Mouse (Mus musculus) stomach, embryonic 14.5 days (tissue): Measurements from ENCODE around the gene Ttll11. TPM values are rescaled to one million over a fixed set of nuclear protein-coding genes. Genes with fewer than 3 reads are reported as not detected.

ENCODE experiments used
- ATAC-seq: fragments of 200-750 bp; cut with Nextera tagmentation; 2 replicates; pipeline ENCODE4 v1.8.0; 2017; ENCODE audit warnings: low read depth, moderate TSS enrichment; ENCODE audit not compliant: insufficient number of reproducible peaks, insufficient read depth, low FRiP score
- H3K27ac ChIP-seq: fragments of 300-500 bp; sonication (generic); 2 replicates; pipeline ENCODE4 v1.5.1; 2014; ENCODE audit warnings: mild to moderate bottlenecking, low read length, moderate library complexity, mixed read lengths
- H3K27me3 ChIP-seq: fragments of 300-500 bp; sonication (generic); 2 replicates; pipeline ENCODE4 v1.6.1; 2014; ENCODE audit warnings: low read length, control low read depth, mixed read lengths; ENCODE audit not compliant: control insufficient read depth, insufficient read depth
- H3K36me3 ChIP-seq: fragments of 300-500 bp; sonication (generic); 2 replicates; pipeline ENCODE4 v1.6.1; 2014; ENCODE audit warnings: mild to moderate bottlenecking, control low read depth, low read length, moderate library complexity, mixed read lengths; ENCODE audit not compliant: control insufficient read depth, insufficient read depth
- H3K4me1 ChIP-seq: fragments of 300-500 bp; sonication (generic); 2 replicates; pipeline ENCODE4 v1.6.1; 2014; ENCODE audit warnings: low read length, control low read depth, mixed read lengths; ENCODE audit not compliant: control insufficient read depth, insufficient read depth
- H3K4me2 ChIP-seq: fragments of 300-500 bp; sonication (generic); replicated peaks from 2 replicates; pipeline ENCODE4 v1.6.1; 2014; ENCODE audit warnings: low read depth, low read length, control low read depth
- H3K4me3 ChIP-seq: fragments of 300-500 bp; sonication (generic); 2 replicates; pipeline ENCODE4 v1.5.1; 2014; ENCODE audit warnings: low read depth, low read length, control low read depth
- H3K9ac ChIP-seq: fragments of 300-500 bp; sonication (generic); replicated peaks from 2 replicates; pipeline ENCODE4 v1.6.1; 2014; ENCODE audit warnings: low read depth, mild to moderate bottlenecking, control low read depth, low read length, moderate library complexity, mixed read lengths
- H3K9me3 ChIP-seq: fragments of 300-500 bp; sonication (generic); 2 replicates; pipeline ENCODE4 v1.6.1; 2016; ENCODE audit warnings: low read depth, low read length, control low read depth; ENCODE audit not compliant: control insufficient read depth
- WGBS: fragments of 180-500 bp; shearing (Covaris S2); extraction: QIAGEN DNeasy Blood & Tissue Kit; methylation state at CpG from one replicate; pipeline ENCODE4 v1.1.7; 2014; 5-methylcytosine and 5-hydroxymethylcytosine counted together
- polyA plus RNA-seq: library from polyadenylated mRNA; unstranded; fragments of >200 nt; fragmentation: Nextera tagmentation; extraction: Ambion mirVana; gene quantifications from 2 replicates; pipeline ENCODE4 v1.2.1, GENCODE M21; 2014

Gene Ttll11
- polyA plus RNA-seq, 1 experiment from 2014 or later: 0.41 TPM

DNA sequence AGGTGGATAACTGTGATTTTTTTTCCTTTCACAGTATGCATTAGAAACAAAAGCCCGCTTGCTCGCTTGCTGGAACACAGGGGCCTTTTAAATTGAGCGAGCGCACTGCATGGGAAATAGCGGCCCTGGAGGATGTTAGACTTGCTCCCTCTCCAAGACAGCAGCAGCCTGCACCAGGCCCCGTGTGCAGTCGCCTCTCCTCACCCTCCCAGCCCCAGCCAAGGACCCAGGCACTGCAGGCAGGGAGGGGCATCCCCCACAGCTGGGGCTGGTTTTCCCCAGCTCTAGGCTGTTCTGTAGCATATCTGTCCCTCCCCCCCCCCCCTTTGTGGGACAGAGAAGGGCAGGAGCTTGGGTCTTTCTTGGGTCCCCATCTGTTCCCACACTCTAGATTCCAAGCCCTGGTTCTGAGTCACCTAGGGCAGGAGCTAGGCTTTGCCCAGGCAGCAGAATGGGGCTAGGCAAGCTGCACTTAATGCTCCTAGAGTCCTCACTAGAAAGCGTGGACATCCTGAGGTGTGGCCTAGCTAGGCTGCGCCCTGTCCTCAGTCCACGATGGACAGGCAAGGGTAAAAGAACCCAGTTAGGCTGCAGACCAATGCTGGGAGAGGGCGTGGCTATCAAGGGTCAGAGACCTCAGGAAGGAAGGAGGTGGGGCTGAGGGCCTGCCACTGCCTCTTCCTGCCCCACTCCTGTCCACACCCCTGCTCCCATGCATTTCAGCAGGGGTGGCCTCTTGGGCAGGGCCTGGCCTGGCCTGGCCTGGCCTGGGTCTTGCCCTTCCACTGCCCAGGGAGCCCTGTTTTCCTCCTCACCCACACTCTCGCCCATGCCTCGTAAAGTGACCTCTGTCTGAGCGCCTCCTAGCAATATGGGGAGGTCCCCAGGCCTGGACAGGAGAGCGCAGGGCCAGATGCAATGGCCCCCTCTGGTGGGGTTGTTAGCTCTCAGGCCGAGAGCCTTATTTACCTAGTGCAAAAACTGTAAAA is 250.3 kb downstream of the Ttll11 start:
- Histone ChIP-seq H3K9me3 (no peaks in the 10 kb centered on the region), H3K9ac (no peak overlapping the region), H3K27me3 (no peaks in the 10 kb centered on the region), H3K27ac (0 out of 2 replicates have a peak overlapping the region, but pooled peaks have one; percentile 33), H3K4me1 (0 out of 2 replicates have a peak, but pooled peaks cover 14% of the 10 kb centered on the region), H3K36me3 (peaks cover 49% of the 10 kb centered on the region), H3K4me3 (no peak overlapping the region), H3K4me2 (no peak overlapping the region)
- WGBS: 41% methylated on average over 16 of the region's 16 CpGs
- peak; percentile 62 for ATAC-seq

DNA sequence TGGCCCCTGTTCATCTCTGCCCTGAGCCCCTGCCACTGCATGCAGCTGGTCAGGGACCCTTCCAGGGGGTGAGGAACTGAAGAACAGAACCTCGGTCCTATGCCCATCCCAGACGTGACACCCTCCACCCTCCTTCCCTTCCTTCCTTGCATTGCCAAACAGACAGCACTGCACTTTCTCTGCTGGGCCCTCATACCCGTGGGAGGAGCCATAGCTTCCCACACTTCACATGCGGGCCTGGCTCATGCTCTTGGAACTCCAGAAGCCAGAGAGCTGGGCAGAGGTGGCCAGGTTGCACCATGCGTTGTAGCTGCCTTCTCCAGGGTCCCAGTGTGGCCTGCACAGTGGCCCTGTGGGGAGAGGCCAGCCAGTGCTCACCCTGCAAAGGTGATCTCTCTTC is 251.1 kb downstream of the Ttll11 start:
- no peaks in the 10 kb centered on the region for H3K9me3 ChIP-seq
- H3K4me2 ChIP-seq: no peak overlapping the region
- no peak for ATAC-seq
- peaks cover 51% of the 10 kb centered on the region for H3K36me3 ChIP-seq
- H3K27me3 ChIP-seq: no peaks in the 10 kb centered on the region
- 49% methylated on average over 5 of the region's 5 CpGs for WGBS
- H3K4me1 ChIP-seq: 0 out of 2 replicates have a peak, but pooled peaks cover 14% of the 10 kb centered on the region
- H3K4me3 ChIP-seq: no peak overlapping the region
- no peak overlapping the region for H3K9ac ChIP-seq
- H3K27ac ChIP-seq: 0 out of 2 replicates have a peak overlapping the region, but pooled peaks have one; percentile 33

DNA sequence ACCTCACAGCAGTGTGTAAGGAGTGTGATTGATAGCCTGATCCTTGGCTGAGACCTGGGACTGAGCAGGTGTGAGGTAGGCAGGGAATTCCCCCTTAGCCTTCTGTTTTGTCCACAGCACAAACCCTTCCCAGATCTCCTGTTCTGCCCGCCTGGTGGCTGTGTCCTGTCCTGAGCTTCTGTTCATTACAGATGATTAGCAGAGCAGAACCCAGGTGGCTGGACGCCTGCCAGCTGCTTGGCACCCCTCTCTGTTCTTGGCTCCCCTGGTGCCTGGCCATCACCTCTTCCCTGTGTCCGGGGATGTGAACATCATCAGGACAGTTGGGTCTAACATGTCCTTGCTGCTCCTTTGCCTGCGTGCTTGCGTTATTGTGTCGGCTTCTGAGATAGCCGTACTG is 256.0 kb downstream of the Ttll11 start:
- Histone ChIP-seq H3K4me3 (no peak overlapping the region), H3K4me2 (no peak overlapping the region), H3K9me3 (no peaks in the 10 kb centered on the region), H3K9ac (no peak overlapping the region), H3K4me1 (0 out of 2 replicates have a peak, but pooled peaks cover 6% of the 10 kb centered on the region), H3K27me3 (no peaks in the 10 kb centered on the region), H3K36me3 (peaks cover 77% of the 10 kb centered on the region), H3K27ac (no peak overlapping the region)
- 90% methylated on average over 7 of the region's 7 CpGs for WGBS
- no peak for ATAC-seq

DNA sequence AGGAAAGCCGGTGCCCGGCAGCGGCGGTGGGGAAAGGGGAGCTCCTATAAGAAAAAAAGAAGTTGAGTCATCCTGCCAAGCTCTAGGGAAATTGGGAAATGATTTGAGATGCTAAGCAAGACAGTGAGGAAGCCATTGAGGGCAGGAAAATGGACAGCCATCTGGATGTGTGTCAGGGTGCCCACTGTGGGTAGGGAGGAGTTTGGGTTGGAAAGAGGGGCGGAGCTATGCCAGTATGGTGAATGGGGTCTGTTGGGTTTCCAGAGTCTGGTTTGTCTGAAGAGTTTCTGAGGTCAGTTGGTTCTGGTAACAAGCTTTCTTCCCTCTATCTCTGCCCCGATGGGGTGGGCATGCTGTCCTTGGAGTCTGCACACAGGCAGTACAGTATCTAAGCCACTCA is 256.4 kb downstream of the Ttll11 start:
- H3K36me3 ChIP-seq: peaks cover 77% of the 10 kb centered on the region
- H3K4me3 ChIP-seq: no peak overlapping the region
- H3K27me3 ChIP-seq: no peaks in the 10 kb centered on the region
- no peak overlapping the region for H3K4me2 ChIP-seq
- H3K9me3 ChIP-seq: no peaks in the 10 kb centered on the region
- 0 out of 2 replicates have a peak, but pooled peaks cover 2% of the 10 kb centered on the region for H3K4me1 ChIP-seq
- H3K9ac ChIP-seq: no peak overlapping the region
- 96% methylated on average over 6 of the region's 6 CpGs for WGBS
- no peak for ATAC-seq
- H3K27ac ChIP-seq: no peak overlapping the region

DNA sequence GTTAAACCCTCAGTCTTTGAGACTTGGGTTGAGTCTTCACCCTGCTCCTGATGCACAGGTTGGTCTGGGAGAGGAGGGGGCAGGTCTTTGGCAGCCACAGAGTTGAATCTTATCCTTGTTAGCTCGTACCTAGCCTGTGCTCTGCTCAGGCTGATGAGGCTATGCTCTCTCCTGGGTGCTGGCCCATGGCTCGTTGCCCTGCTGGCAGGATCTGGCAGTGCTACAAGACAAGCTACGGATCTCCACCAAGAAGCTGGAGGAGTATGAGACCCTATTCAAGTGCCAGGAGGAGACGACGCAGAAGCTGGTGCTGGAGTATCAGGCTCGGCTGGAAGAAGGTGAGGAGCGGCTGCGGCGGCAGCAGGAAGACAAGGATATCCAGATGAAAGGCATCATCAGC is 256.9 kb downstream of the Ttll11 start:
- H3K9ac ChIP-seq: no peak overlapping the region
- no peaks in the 10 kb centered on the region for H3K4me1 ChIP-seq
- H3K27me3 ChIP-seq: no peaks in the 10 kb centered on the region
- no peak overlapping the region for H3K4me3 ChIP-seq
- H3K4me2 ChIP-seq: no peak overlapping the region
- ATAC-seq: no peak
- 92% methylated on average over 9 of the region's 9 CpGs for WGBS
- no peak overlapping the region for H3K27ac ChIP-seq
- no peaks in the 10 kb centered on the region for H3K9me3 ChIP-seq
- H3K36me3 ChIP-seq: peaks cover 77% of the 10 kb centered on the region

DNA sequence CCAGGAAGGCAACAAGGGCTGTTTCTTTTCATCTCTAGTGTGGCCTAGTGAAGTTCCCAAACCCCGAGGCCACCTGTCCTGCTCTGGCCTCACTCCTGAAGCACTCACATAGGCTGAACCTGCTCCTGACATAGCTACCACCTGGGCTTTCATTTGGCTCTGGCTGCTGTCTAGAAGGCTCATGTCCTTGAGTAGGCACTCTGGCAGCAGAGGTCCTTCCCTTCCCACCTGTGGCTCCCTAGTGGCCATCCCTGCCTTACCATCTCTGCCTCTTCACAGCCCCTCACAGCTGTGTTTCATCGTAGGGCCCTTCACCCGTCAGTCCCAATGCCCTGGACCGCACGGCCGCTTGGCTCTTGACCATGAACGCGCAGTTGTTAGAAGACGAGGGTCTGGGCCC is 258.8 kb downstream of the Ttll11 start:
- ATAC-seq: no peak

DNA sequence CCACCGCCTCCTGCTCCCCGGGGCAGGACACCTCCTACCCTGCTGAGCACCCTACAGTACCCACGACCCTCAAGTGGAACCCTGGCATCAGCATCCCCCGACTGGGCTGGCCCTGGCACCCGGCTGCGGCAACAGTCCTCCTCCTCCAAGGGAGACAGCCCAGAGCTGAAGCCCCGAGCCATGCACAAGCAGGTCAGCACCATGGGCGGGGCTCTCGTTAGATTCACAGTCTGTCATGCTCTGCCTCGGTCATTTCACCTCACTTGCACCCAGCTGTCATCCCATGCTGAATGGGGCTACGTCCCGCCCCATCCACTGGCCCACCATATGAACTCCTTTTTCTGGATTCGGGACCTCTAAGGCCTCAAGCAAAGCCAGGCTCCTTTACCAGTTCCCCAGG is 259.2 kb downstream of the Ttll11 start:
- H3K9me3 ChIP-seq: no peaks in the 10 kb centered on the region
- WGBS: 91% methylated on average over 13 of the region's 13 CpGs
- no peak overlapping the region for H3K4me3 ChIP-seq
- H3K4me2 ChIP-seq: no peak overlapping the region
- no peaks in the 10 kb centered on the region for H3K4me1 ChIP-seq
- peaks cover 81% of the 10 kb centered on the region for H3K36me3 ChIP-seq
- no peak overlapping the region for H3K9ac ChIP-seq
- no peak for ATAC-seq
- H3K27ac ChIP-seq: no peak overlapping the region
- H3K27me3 ChIP-seq: no peaks in the 10 kb centered on the region

More for the DNA sequence above, 258.8 kb downstream of the Ttll11 start:
- Histone ChIP-seq H3K9me3 (no peaks in the 10 kb centered on the region), H3K4me1 (no peaks in the 10 kb centered on the region), H3K27me3 (no peaks in the 10 kb centered on the region), H3K4me3 (no peak overlapping the region), H3K4me2 (no peak overlapping the region), H3K27ac (no peak overlapping the region), H3K36me3 (peaks cover 77% of the 10 kb centered on the region), H3K9ac (no peak overlapping the region)
- WGBS: 85% methylated on average over 9 of the region's 9 CpGs

DNA sequence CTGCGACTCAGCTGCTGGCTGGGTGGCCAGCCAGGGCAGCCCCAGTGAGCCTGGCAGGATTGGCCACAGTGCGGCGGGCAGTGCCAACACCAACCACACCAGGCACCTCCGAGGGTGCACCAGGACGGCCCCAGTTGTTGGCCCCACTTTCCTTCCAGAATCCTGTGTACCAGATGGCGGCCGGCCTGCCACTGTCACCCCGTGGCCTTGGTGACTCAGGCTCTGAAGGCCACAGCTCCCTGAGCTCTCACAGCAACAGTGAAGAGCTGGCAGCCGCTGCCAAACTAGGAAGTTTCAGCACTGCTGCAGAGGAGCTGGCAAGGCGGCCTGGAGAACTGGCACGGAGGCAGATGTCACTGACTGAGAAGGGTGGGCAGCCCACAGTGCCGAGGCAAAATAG is 259.6 kb downstream of the Ttll11 start:
- H3K4me1 ChIP-seq: no peaks in the 10 kb centered on the region
- H3K27ac ChIP-seq: no peak overlapping the region
- WGBS: 93% methylated on average over 12 of the region's 12 CpGs
- H3K4me3 ChIP-seq: no peak overlapping the region
- no peaks in the 10 kb centered on the region for H3K27me3 ChIP-seq
- no peak for ATAC-seq
- no peak overlapping the region for H3K4me2 ChIP-seq
- no peak overlapping the region for H3K9ac ChIP-seq
- H3K9me3 ChIP-seq: no peaks in the 10 kb centered on the region
- peaks cover 84% of the 10 kb centered on the region for H3K36me3 ChIP-seq
